Mouse (Mus musculus) gastrocnemius, adult 2 months (tissue): ENCODE results near the gene Fbxw11. TPM values are rescaled to one million over a fixed set of nuclear protein-coding genes. Genes with fewer than 3 reads are reported as not detected.
"Not testable (repeated sequence)": the region's sequence is repeated elsewhere in the genome, so short reads cannot be mapped to it uniquely, and the experiment has no call there.

Source experiments
- DNase-seq: peaks from one replicate; pipeline ENCODE4 v3.0.0; 2022
- H3K27ac ChIP-seq: fragments of 200-600 bp; 2 replicates; pipeline ENCODE4 v1.8.1; 2022; ENCODE audit warnings: mild to moderate bottlenecking
- H3K4me3 ChIP-seq: fragments of 200-600 bp; 2 replicates; pipeline ENCODE4 v1.8.1; 2022; ENCODE audit warnings: mild to moderate bottlenecking, moderate library complexity
- CTCF ChIP-seq: fragments of 200-600 bp; IDR thresholded peaks from 2 replicates; pipeline ENCODE4 v1.8.1; 2022; ENCODE audit warnings: antibody characterized with exemption, mild to moderate bottlenecking, moderate library complexity
- intact Hi-C: fragments of 180-260 bp; cut with DNase I; formaldehyde crosslinking; loops from one replicate; pipeline ENCODE4 v1.15.1; 2025
- total RNA-seq, 2 experiments: library from RNA; stranded (reverse); gene quantifications; 2 replicates each; pipeline ENCODE4 v1.2.3; 2021

The Fbxw11 gene
- total RNA-seq, 2 experiments from 2014 or later: 56.9 to 68.9 TPM

GRCm38 (mm10) chr11:32650893-32651590 lies 8.5 kb downstream of the Fbxw11 start:
- intact Hi-C loops: no loop called here
- DNase-seq: no peak
- Histone ChIP-seq H3K27ac (peak overlapping the region; percentile 24; the same call in 1 of the 2 replicates), H3K4me3 (no peak overlapping the region)
- TF ChIP-seq CTCF: no peak

DNA sequence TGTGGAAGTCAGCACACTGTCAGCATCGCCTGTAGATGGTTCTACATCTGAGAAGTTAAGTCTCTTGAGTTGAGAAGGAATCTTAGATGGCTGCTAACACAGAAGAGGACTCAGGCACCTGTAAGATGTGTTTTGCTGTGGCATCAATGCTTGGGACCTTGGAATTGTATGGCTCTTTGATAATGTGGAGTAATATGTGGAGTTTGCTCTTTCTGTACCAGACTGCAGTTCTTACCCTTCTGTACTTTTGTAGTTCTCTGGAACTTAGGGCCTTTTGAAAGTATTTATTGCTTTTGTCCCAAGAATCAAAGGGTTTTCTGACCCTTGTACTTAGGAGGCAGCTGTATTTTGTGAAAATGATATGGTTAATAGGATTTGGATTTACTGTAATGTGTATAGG lies 9.2 kb downstream of the Fbxw11 start:
- Histone ChIP-seq H3K27ac (no peak overlapping the region), H3K4me3 (no peak overlapping the region)
- TF ChIP-seq CTCF: no peak
- intact Hi-C loops: no loop called here
- no peak for DNase-seq

DNA sequence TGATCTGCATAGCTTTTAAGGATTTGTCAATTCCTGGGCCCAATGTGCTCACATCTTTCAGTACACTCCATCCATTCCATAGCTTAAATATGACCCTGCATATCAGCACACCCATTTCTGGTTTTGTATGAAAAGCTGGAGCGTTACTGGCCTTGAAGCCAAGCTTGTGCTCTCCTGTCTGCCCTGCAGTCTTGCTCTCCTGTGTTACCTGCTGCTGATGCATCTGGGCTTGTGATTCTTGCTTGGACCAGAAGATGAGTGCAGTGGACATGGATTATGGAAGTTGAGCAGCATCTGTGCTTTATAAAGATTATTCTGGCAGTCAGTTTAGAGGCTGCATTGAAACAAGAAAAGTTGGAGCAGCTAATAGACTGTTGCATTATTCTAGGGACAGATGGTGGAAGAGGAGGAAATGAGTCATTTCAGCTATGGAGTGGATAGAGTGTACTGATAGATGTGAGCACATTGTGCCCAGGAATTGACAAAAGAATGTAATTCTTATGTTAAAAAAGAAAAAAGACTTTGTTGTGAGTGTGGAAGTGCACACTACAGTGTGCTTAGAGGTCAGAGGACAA lies 19.6 kb downstream of the Fbxw11 start:
- no peak for TF ChIP-seq CTCF
- intact Hi-C loops: no loop called here
- no peak for DNase-seq
- peak overlapping the region; percentile 46 for H3K27ac ChIP-seq
- no peak overlapping the region for H3K4me3 ChIP-seq

DNA sequence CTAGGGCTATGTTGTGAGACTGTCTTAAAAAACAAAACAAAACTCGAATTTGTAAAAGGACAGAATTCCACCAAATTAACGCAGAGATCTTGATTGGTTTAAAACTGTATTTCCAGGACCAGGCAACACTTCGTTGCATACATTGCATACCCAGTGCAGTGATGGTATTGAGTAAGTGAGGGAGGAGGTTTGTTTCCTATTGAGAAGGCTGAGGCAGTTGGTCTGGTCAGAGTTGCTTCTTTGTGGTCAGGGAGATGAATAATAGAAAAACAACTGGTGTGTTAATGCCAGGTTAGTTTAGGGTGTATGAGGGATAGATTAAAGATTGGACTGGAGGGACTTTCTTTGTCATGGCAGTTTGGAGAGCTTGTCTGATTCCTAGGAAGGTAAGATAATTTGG lies 23.1 kb downstream of the Fbxw11 start:
- intact Hi-C loops: no loop called here
- no peak for TF ChIP-seq CTCF
- 0 out of 2 replicates have a peak overlapping the region, but pooled peaks have one; percentile 4 for H3K27ac ChIP-seq
- no peak overlapping the region for H3K4me3 ChIP-seq
- no peak for DNase-seq

GRCm38 (mm10) chr11:32666983-32667382 lies 24.5 kb downstream of the Fbxw11 start:
- peak; percentile 42 for DNase-seq
- Histone ChIP-seq H3K27ac (peak overlapping the region; percentile 60), H3K4me3 (no peak overlapping the region)
- TF ChIP-seq CTCF: no peak
- intact Hi-C loops: no loop called here

DNA sequence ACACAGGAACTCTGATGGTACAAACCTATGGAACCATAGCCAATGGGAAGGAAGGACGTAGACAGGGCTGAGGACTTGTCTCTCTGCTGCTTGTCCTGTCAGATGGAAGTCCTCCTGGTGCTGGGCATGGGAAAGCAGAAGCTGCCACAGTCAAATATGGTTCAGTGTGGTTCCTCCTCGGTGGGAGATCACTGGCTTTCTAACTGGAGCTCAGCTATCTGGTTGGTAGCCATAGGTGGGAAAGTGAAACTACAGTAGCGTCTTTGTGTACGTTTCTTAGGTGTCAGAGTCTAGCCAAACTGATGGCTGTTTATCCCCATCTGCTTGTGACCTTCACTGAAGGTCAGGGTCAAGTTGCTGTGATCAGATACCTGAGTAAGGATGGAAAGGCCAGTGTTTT lies 29.0 kb downstream of the Fbxw11 start:
- Histone ChIP-seq H3K4me3 (no peak overlapping the region), H3K27ac (peak overlapping the region; percentile 46; the same call in 1 of the 2 replicates)
- no peak for TF ChIP-seq CTCF
- intact Hi-C loops: no loop called here
- DNase-seq: no peak

GRCm38 (mm10) chr11:32676777-32677176 lies 34.3 kb downstream of the Fbxw11 start:
- intact Hi-C loops: no loop called here
- H3K27ac ChIP-seq: peak overlapping the region; percentile 86

GRCm38 (mm10) chr11:32677811-32678210 lies 35.3 kb downstream of the Fbxw11 start:
- intact Hi-C loops: no loop called here
- no peak overlapping the region for H3K4me3 ChIP-seq
- DNase-seq: no peak
- TF ChIP-seq CTCF: no peak
- peak overlapping the region; percentile 86 for H3K27ac ChIP-seq

More at GRCm38 (mm10) chr11:32676777-32677176, 34.3 kb downstream of the Fbxw11 start:
- TF ChIP-seq CTCF: no peak
- peak overlapping the region; percentile 41; the same call in 1 of the 2 replicates for H3K4me3 ChIP-seq
- peak; percentile 80 for DNase-seq

DNA sequence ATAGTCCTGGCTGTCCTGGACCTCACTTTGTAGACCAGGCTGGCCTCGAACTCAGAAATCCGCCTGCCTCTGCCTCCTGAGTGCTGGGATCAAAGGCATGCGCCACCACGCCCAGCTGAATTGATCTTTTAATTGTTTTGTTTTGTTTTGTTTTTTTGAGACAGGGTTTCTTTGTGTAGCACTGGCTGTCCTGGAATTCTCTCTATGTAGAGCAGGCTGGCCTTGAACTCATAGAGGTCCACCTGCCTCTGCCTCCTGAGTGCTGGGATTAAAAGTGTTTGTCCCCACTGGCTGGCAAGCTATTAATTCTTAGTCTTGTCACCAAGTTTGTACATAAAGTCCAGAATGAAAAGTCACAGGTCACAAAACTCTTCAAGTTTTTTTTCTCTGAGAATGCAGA lies 36.6 kb downstream of the Fbxw11 start:
- H3K4me3 ChIP-seq, DNase-seq, intact Hi-C loops: not testable (repeated sequence)
- peak overlapping the region; percentile 57; the same call in 1 of the 2 replicates for H3K27ac ChIP-seq

GRCm38 (mm10) chr11:32680014-32680413 lies 37.5 kb downstream of the Fbxw11 start:
- no peak for DNase-seq
- no peak for TF ChIP-seq CTCF
- H3K27ac ChIP-seq: peak overlapping the region; percentile 57
- H3K4me3 ChIP-seq: no peak overlapping the region
- intact Hi-C loops: no loop called here

- intact Hi-C loops: no loop called here
- no peak for TF ChIP-seq CTCF
- Histone ChIP-seq H3K4me3 (no peak overlapping the region), H3K27ac (peak overlapping the region; percentile 85)
- DNase-seq: no peak
Measured at GRCm38 (mm10) chr11:32681192-32681795, 38.8 kb downstream of the Fbxw11 start.

DNA sequence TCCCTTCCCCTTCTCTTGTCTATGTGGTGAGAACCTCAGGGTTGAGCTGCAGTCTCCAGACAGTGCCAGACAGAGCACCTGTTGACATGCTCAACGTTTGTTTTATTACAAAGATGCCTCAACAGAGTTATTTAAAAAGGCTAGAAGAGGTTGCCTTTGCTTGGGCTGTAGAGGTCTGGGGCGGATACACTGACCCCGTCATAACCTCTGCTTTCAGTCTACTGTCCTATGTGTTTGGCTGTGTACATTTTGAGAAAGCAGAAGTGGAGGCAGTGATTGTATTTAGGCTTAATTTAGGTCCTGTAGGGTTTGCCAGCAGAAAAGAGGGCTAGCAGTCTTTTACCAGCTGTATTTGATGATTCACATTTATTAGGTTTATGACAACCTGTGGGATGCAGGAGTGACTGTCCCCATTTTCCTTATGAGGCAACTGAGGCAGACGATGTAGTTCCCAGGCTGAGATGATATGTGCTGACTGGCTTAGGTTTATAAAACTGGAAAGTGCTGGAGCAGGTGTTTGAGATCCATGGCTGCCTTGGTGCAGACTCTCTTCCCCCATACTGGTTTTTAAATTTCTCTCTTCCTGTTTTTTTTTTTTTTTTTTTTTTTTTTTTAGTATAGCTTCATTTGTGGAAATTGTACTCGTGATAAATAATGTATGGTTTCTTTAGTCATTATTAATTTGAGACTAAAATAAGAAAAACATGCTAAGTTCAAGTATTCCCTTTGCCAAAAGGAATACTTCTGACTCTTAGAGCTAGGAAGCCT lies 40.0 kb downstream of the Fbxw11 start:
- no peak for DNase-seq
- intact Hi-C loops: no loop called here
- Histone ChIP-seq H3K27ac (peak overlapping the region; percentile 85), H3K4me3 (no peak overlapping the region)
- no peak for TF ChIP-seq CTCF
